Mouse (Mus musculus) kidney, postnatal 4 days (tissue): ENCODE results near the gene Spink8.

Source experiments
- DNase-seq, 2 experiments: peaks; one replicate each; pipeline ENCODE4 v3.0.0; 2021; ENCODE audit warnings: mixed read lengths in 2 of 2

Spink8 gene

GRCm38 (mm10) chr9:109870983-109871572, 59.0 kb downstream of the Spink8 start:
- peak in 1 of 2 experiments; percentile 31 for DNase-seq

- peak; percentile 99 for DNase-seq
These were observed 63.0 kb downstream of the Spink8 start, which contains the start of gene Cdc25a for GRCm38 (mm10) chr9:109874797-109875691. Gene Cdc25a (plus strand): TSS chr9:109875579.

DNA sequence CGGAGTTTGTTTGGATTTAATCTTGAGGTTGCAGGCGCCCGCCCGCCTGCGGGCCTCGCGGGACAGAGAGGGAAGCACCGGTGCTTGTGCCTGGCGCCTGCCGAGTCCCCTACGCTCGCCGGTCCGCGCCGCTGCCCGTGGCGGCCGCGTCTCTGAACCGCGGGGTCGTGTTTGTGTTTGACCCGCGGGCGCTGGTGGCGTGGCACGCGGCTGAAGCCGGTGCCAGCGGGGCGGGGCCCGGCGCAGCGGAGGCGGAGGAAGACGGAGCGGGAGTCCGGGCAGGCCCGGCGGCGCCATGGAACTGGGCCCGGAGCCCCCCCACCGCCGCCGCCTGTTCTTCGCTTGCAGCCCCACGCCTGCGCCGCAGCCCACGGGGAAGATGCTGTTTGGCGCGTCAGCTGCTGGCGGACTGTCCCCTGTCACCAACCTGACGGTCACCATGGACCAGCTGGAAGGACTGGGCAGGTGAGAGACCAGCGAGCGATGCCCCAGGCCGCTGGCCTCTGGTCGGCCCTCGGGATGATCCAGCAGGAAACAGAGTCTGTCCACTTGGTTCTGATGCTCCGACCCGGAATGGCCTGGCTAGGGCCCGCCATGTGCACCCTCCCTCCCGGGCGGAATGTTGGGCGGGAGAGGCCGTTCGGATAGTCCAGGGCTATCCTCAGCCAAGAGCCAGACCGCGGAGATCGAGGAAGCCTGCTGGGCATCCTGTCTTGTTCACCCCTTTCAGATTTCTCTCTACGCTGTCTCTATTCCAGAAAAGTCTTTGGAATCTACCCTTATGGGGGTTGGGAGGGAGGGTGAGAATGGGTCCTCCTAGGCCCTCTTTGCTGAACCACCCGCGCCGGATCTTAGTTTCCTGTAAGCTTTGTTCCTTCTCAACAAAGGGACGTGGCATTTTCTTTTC, 63.9 kb downstream of the Spink8 start:
- peak; percentile 74 to 84 for DNase-seq
